28 mouse cellular contexts compared by ENCODE assay signal in genomic region chr1:59183045-59183444, GRCm38 (mm10). TPM values are rescaled to one million over a fixed set of nuclear protein-coding genes. Genes with fewer than 3 reads are reported as not detected.
DNase-seq lines count a peak whose midpoint lies in the region; ATAC-seq and TF ChIP-seq lines count a peak whose summit lies in the region.
"Had no signal": no experiment of that assay in that cellular context is flagged by ENCODE, and none has a peak within 500 bp of the region (broad histone marks: within the 10 kb centered on the region; RNA-seq: fewer than 3 reads in every experiment).

No protein-coding gene starts in this region.

- H3K9me3 ChIP-seq in MEL (replicated peaks; ENCODE audit: insufficient read depth, low read length) = no peaks in the 10 kb centered on the region
- no peaks in the 10 kb centered on the region for H3K9me3 ChIP-seq in liver, embryonic 14.5 days (ENCODE audit: control insufficient read depth, low read length)
- H3K9me3 ChIP-seq in midbrain, embryonic 11.5 days (ENCODE audit: control insufficient read depth, low read length) = no peaks in the 10 kb centered on the region
- H3K9me3 ChIP-seq: embryonic facial prominence, embryonic 13.5 days; forebrain, embryonic 10.5 days; forebrain, embryonic 15.5 days; hindbrain, embryonic 10.5 days; hindbrain, embryonic 15.5 days; megakaryocyte, embryonic 14.5 days; stomach, embryonic 15.5 days had no signal

- peaks cover 0 to 21% of the 10 kb centered on the region in 2 experiments; a peak in 2 of 4 replicates for H3K36me3 ChIP-seq in MEL (ENCODE audit: control insufficient read depth in 1 of 2, insufficient read depth in 2 of 2, low read length in 2 of 2)
- H3K36me3 ChIP-seq in liver, embryonic 14.5 days (replicated peaks; ENCODE audit: control insufficient read depth, insufficient read depth, low read depth) = peaks cover 4% of the 10 kb centered on the region
- H3K36me3 ChIP-seq in midbrain, embryonic 11.5 days (ENCODE audit: control insufficient read depth, insufficient read depth, low read length) = no peaks in the 10 kb centered on the region

- ATAC-seq in common myeloid progenitor, adult 5-6 weeks (replicated peaks; ENCODE audit: low read depth, poor library complexity, severe bottlenecking) = peak; percentile 90
- peak; percentile 78 for ATAC-seq in liver, embryonic 14.5 days (ENCODE audit: insufficient read depth)
- peak; percentile 94 for ATAC-seq in megakaryocyte-erythroid progenitor cell, adult 5-6 weeks (replicated peaks; ENCODE audit: low FRiP score, low TSS enrichment, poor library complexity, severe bottlenecking)
- ATAC-seq in midbrain, embryonic 11.5 days (ENCODE audit: low FRiP score) = no peak
- ATAC-seq: activated CD4-positive, CD25-positive, alpha-beta regulatory T cell, adult 4 months; forebrain, embryonic 15.5 days; inflammation-experienced regulatory T-cells, adult 6 months had no signal

- TF ChIP-seq EP300 in MEL (IDR thresholded peaks at IDR 0.05; ENCODE audit: low read depth in 1 of 2, low read length in 2 of 2) = peak; percentile 89 to 94
- peak; percentile 50 for TF ChIP-seq EP300 in liver, embryonic 14.5 days (IDR thresholded peaks at IDR 0.05; ENCODE audit: low read depth)

- H3K4me2 ChIP-seq in liver, embryonic 14.5 days (ENCODE audit: low read depth) = no peak overlapping the region
- no peak overlapping the region for H3K4me2 ChIP-seq in midbrain, embryonic 11.5 days
- H3K4me2 ChIP-seq: embryonic facial prominence, embryonic 13.5 days; forebrain, embryonic 15.5 days; hindbrain, embryonic 15.5 days; lung, embryonic 14.5 days; stomach, embryonic 15.5 days had no signal

- no peak for TF ChIP-seq RAD21 in MEL (IDR thresholded peaks at IDR 0.05; ENCODE audit: low read depth, low read length)

- peak in 1 of 2 experiments; percentile 49; a peak in 1 of 4 replicates for TF ChIP-seq POLR2A in MEL (IDR thresholded peaks at IDR 0.05; ENCODE audit: control insufficient read depth in 1 of 2, insufficient read depth in 1 of 2, low read depth in 1 of 2, low read length in 2 of 2, poor library complexity in 1 of 2)

- TF ChIP-seq CTCF in MEL (IDR thresholded peaks at IDR 0.05 in 2 of 3, conservative IDR thresholded peaks at IDR 0.05 in 1 of 3; ENCODE audit: control insufficient read depth in 1 of 3, insufficient read depth in 1 of 3, low read depth in 2 of 3, low read length in 3 of 3, poor library complexity in 1 of 3, severe bottlenecking in 1 of 3) = no peak
- TF ChIP-seq CTCF in liver, embryonic 14.5 days (IDR thresholded peaks at IDR 0.05; ENCODE audit: low read depth) = no peak

- no peaks in the 10 kb centered on the region for H3K27me3 ChIP-seq in MEL (ENCODE audit: control insufficient read depth in 1 of 2, insufficient read depth in 2 of 2, low read length in 2 of 2)
- H3K27me3 ChIP-seq in liver, embryonic 14.5 days (ENCODE audit: control insufficient read depth, insufficient read depth, low read length) = no peaks in the 10 kb centered on the region
- H3K27me3 ChIP-seq in midbrain, embryonic 11.5 days (ENCODE audit: control insufficient read depth, insufficient read depth, low read length) = no peaks in the 10 kb centered on the region
- H3K27me3 ChIP-seq: embryonic facial prominence, embryonic 13.5 days; forebrain, embryonic 15.5 days; hindbrain, embryonic 15.5 days; megakaryocyte, embryonic 14.5 days; stomach, embryonic 15.5 days had no signal

- H3K9ac ChIP-seq in MEL (ENCODE audit: control insufficient read depth, low read depth, low read length, poor library complexity, severe bottlenecking) = no peak overlapping the region; the same call in 1 of the 2 replicates
- no peak overlapping the region for H3K9ac ChIP-seq in liver, embryonic 14.5 days (replicated peaks)
- no peak overlapping the region for H3K9ac ChIP-seq in midbrain, embryonic 11.5 days (ENCODE audit: low read length)
- H3K9ac ChIP-seq: embryonic facial prominence, embryonic 13.5 days; forebrain, embryonic 15.5 days; hindbrain, embryonic 15.5 days; lung, embryonic 14.5 days; stomach, embryonic 15.5 days had no signal

- H3K79me2 ChIP-seq in MEL (ENCODE audit: control insufficient read depth, insufficient read depth, low read length, poor library complexity) = no peaks in the 10 kb centered on the region

- 12% methylated on average over 4 of the region's 4 CpGs for WGBS in liver, embryonic 14.5 days (ENCODE audit: insufficient replicate concordance)
- WGBS in midbrain, embryonic 11.5 days = 91% methylated on average over 4 of the region's 4 CpGs

- H3K4me1 ChIP-seq in MEL (ENCODE audit: control insufficient read depth in 1 of 2, insufficient read depth in 2 of 2, low read length in 2 of 2) = peaks cover 10 to 19% of the 10 kb centered on the region in 2 experiments
- 0 out of 4 replicates have a peak, but pooled peaks cover 0 to 2% of the 10 kb centered on the region in 2 experiments for H3K4me1 ChIP-seq in liver, embryonic 14.5 days (replicated peaks; ENCODE audit: control insufficient read depth in 2 of 2, insufficient read depth in 2 of 2, low read length in 1 of 2)
- no peaks in the 10 kb centered on the region for H3K4me1 ChIP-seq in midbrain, embryonic 11.5 days (ENCODE audit: control insufficient read depth, insufficient read depth, low read length)
- H3K4me1 ChIP-seq: embryonic facial prominence, embryonic 13.5 days; forebrain, embryonic 10.5 days; forebrain, embryonic 15.5 days; hindbrain, embryonic 10.5 days; hindbrain, embryonic 15.5 days; stomach, embryonic 15.5 days had no signal

- no peak overlapping the region for H3K4me3 ChIP-seq in MEL (ENCODE audit: control insufficient read depth in 1 of 2, insufficient read depth in 1 of 2, low read depth in 2 of 2, low read length in 2 of 2)
- H3K4me3 ChIP-seq in liver, embryonic 14.5 days (ENCODE audit: insufficient read depth in 1 of 2, low read depth in 2 of 2, low read length in 2 of 2) = no peak overlapping the region
- no peak overlapping the region for H3K4me3 ChIP-seq in midbrain, embryonic 11.5 days (ENCODE audit: low read depth, low read length)
- H3K4me3 ChIP-seq: embryonic facial prominence, embryonic 13.5 days; forebrain, embryonic 10.5 days; forebrain, embryonic 15.5 days; gastrocnemius, adult 2 months; hindbrain, embryonic 10.5 days; hindbrain, embryonic 15.5 days; layer of hippocampus, adult 2 months; left cerebral cortex, adult 2 months; megakaryocyte, embryonic 14.5 days; stomach, embryonic 15.5 days had no signal

- DNase-seq in MEL (ENCODE audit: low read depth, low spot score) = peak; percentile 91
- DNase-seq in liver, embryonic 14.5 days (ENCODE audit: low read depth in 3 of 3, low spot score in 3 of 3) = peak in 2 of 3 experiments; percentile 22 to 31
- DNase-seq in midbrain, embryonic 11.5 days (ENCODE audit: low spot score, missing footprints) = no peak
- no peak for DNase-seq in cerebellum, postnatal 14 days
- no peak for DNase-seq in spleen, postnatal 4 days (ENCODE audit: low spot score in 2 of 2)
- DNase-seq: adrenal gland, adult 8-10 months; cerebellum, adult 11 months; cerebellum, adult 9-10 months; gastrocnemius, adult 2 months; heart, postnatal 14 days; kidney, adult 11 months; kidney, postnatal 25 days; lung, embryonic 14.5 days; lung, postnatal 14 days; midbrain, embryonic 14.5 days had no signal

- peak overlapping the region; percentile 81 for H3K27ac ChIP-seq in MEL (ENCODE audit: control insufficient read depth, low read depth, low read length)
- no peak overlapping the region for H3K27ac ChIP-seq in liver, embryonic 14.5 days
- no peak overlapping the region for H3K27ac ChIP-seq in midbrain, embryonic 11.5 days (ENCODE audit: low read depth, low read length)
- H3K27ac ChIP-seq: embryonic facial prominence, embryonic 13.5 days; forebrain, embryonic 10.5 days; forebrain, embryonic 15.5 days; gastrocnemius, adult 2 months; hindbrain, embryonic 10.5 days; hindbrain, embryonic 15.5 days; layer of hippocampus, adult 2 months; left cerebral cortex, adult 2 months; stomach, embryonic 15.5 days had no signal

TF ChIP-seq in MEL, 35 proteins besides CTCF, POLR2A, EP300 and RAD21 (continues in another document):
- 0 out of 2 replicates have a peak, but pooled peaks have one; percentile 13 for TF ChIP-seq ELF1 (IDR thresholded peaks at IDR 0.05; ENCODE audit: low read depth, low read length)
- peak; percentile 90 for TF ChIP-seq TCF12 (IDR thresholded peaks at IDR 0.05; ENCODE audit: low read depth, low read length)
- TF ChIP-seq MYB (IDR thresholded peaks at IDR 0.05; ENCODE audit: low read depth, low read length) = no peak
- no peak for TF ChIP-seq USF2 (IDR thresholded peaks at IDR 0.05; ENCODE audit: borderline replicate concordance in 1 of 2, insufficient read depth in 1 of 2, low read depth in 1 of 2, low read length in 2 of 2)
- no peak for TF ChIP-seq CHD1 (IDR thresholded peaks at IDR 0.05; ENCODE audit: low read depth, low read length)
- TF ChIP-seq TAL1 (IDR thresholded peaks at IDR 0.05; ENCODE audit: low read length) = peak; percentile 78
- peak; percentile 89 for TF ChIP-seq MAX (IDR thresholded peaks at IDR 0.05; ENCODE audit: low read length)
- peak; percentile 67; the same call in 1 of the 2 replicates for TF ChIP-seq MYC (IDR thresholded peaks at IDR 0.05; ENCODE audit: low read depth, low read length)
- peak; percentile 46; the same call in 1 of the 2 replicates for TF ChIP-seq MXI1 (IDR thresholded peaks at IDR 0.05; ENCODE audit: low read depth, low read length)

RNA-seq across cellular contexts. Expression of gene Mpp4, which starts 19.9 kb away (rescaled TPM):
- total RNA-seq in MEL (2012; rRNA removed) = 0.23 and 0.29 TPM in 2 replicates
- polyA plus RNA-seq in MEL (2012; ENCODE audit: insufficient read depth in 1 of 2, insufficient read length in 2 of 2, low read depth in 1 of 2, low replicate concordance in 2 of 2, missing spikeins in 1 of 2) = under 1 TPM in 1 of 2 experiments, not detected in 1; 0.19 TPM
- total RNA-seq in common myeloid progenitor, adult 5-6 weeks (2017) = 1.3 and 3.4 TPM in 2 replicates
- polyA plus RNA-seq in liver, embryonic 14.5 days (2012; rRNA removed) = 0.39 and 0.50 TPM in 2 replicates
- 0.20 and 0.29 TPM in 2 replicates for polyA plus RNA-seq in liver, embryonic 14.5 days (2014; fragmentation: Nextera tagmentation; extraction: Ambion mirVana)
- 0.76 and 1.7 TPM in 2 replicates for total RNA-seq in megakaryocyte-erythroid progenitor cell, adult 5-6 weeks (2014; fragmentation: Nextera tagmentation)
- 2.6 TPM in 1 of 2 replicates, not detected in the other for total RNA-seq in megakaryocyte-erythroid progenitor cell, adult 5-6 weeks (2017)
- polyA plus RNA-seq in midbrain, embryonic 11.5 days (2014; fragmentation: Nextera tagmentation; extraction: Ambion mirVana) = 0.20 and 0.32 TPM in 2 replicates

RNA-seq across cellular contexts. Expression of gene Als2, which starts 54.0 kb away (rescaled TPM):
- 7.4 and 9.1 TPM in 2 replicates for total RNA-seq in MEL (2012; rRNA removed)
- 1 to 10 TPM in 1 of 2 experiments, not detected in 1; 8.5 TPM for polyA plus RNA-seq in MEL (2012; ENCODE audit: insufficient read depth in 1 of 2, insufficient read length in 2 of 2, low read depth in 1 of 2, low replicate concordance in 2 of 2, missing spikeins in 1 of 2)
- total RNA-seq in common myeloid progenitor, adult 5-6 weeks (2017) = 12.6 and 17.1 TPM in 2 replicates
- polyA plus RNA-seq in liver, embryonic 14.5 days (2012; rRNA removed) = 2.9 and 3.7 TPM in 2 replicates
- 4.1 and 4.8 TPM in 2 replicates for polyA plus RNA-seq in liver, embryonic 14.5 days (2014; fragmentation: Nextera tagmentation; extraction: Ambion mirVana)
- 6.7 and 8.9 TPM in 2 replicates for total RNA-seq in megakaryocyte-erythroid progenitor cell, adult 5-6 weeks (2014; fragmentation: Nextera tagmentation)
- 5.2 and 9.2 TPM in 2 replicates for total RNA-seq in megakaryocyte-erythroid progenitor cell, adult 5-6 weeks (2017)
- 16.2 and 17.1 TPM in 2 replicates for polyA plus RNA-seq in midbrain, embryonic 11.5 days (2014; fragmentation: Nextera tagmentation; extraction: Ambion mirVana)

Comparison
In these comparisons a context has a peak if more than half of its experiments do, and no peak if none do; other contexts are left out.
1. DNase-seq: peak in MEL (single experiment) and liver, embryonic 14.5 days (2 of 3); none in midbrain, embryonic 11.5 days (single experiment), cerebellum, postnatal 14 days (0 of 2) and spleen, postnatal 4 days (0 of 2).